Mouse (Mus musculus): ENCODE results near the gene Mt3. TPM values are rescaled to one million over a fixed set of nuclear protein-coding genes. Genes with fewer than 3 reads are reported as not detected.

The Mt3 gene
- polyA plus RNA-seq, 1 experiment = not detected

GRCm38 (mm10) chr8:94136192-94136591 lies 16.2 kb upstream of the Mt3 start:
- TF ChIP-seq MYOD1 (IDR thresholded peaks at IDR 0.05; ENCODE audit: control insufficient read depth, insufficient read length, low read depth) (no peak), MAX (IDR thresholded peaks at IDR 0.05) (no peak), CTCF (IDR thresholded peaks at IDR 0.05; ENCODE audit: control insufficient read depth, insufficient read depth, insufficient read length) (no peak), FOSL1 (IDR thresholded peaks at IDR 0.05; ENCODE audit: insufficient read depth, low read length, poor library complexity, severe bottlenecking) (no peak), MYOG (IDR thresholded peaks at IDR 0.05; ENCODE audit: control insufficient read depth, extremely low read depth, insufficient read length) (no peak), CEBPB (IDR thresholded peaks at IDR 0.05; ENCODE audit: low read depth) (no peak), USF1 (IDR thresholded peaks at IDR 0.05; ENCODE audit: low read depth) (no peak)
- H3K4me3 ChIP-seq (ENCODE audit: insufficient read depth, poor library complexity, severe bottlenecking) = no peak overlapping the region
- H3K36me3 ChIP-seq (ENCODE audit: control insufficient read depth, insufficient read depth) = no peaks in the 10 kb centered on the region
- no peaks in the 10 kb centered on the region for H3K79me3 ChIP-seq (ENCODE audit: low read depth)
- H3ac ChIP-seq (ENCODE audit: control insufficient read depth, insufficient read length, low read depth) = no peak overlapping the region
- H3K79me2 ChIP-seq (ENCODE audit: control insufficient read depth, insufficient read depth) = no peaks in the 10 kb centered on the region
- no peaks in the 10 kb centered on the region for H3K27me3 ChIP-seq (ENCODE audit: control insufficient read depth, insufficient read depth, insufficient read length)

- Histone ChIP-seq H3K27me3 (ENCODE audit: control insufficient read depth, insufficient read depth, insufficient read length) (no peaks in the 10 kb centered on the region), H3K36me3 (ENCODE audit: control insufficient read depth, insufficient read depth) (no peaks in the 10 kb centered on the region), H3K79me3 (ENCODE audit: low read depth) (no peaks in the 10 kb centered on the region), H3ac (ENCODE audit: control insufficient read depth, insufficient read length, low read depth) (no peak within 1 kb of the TSS), H3K4me3 (ENCODE audit: insufficient read depth, poor library complexity, severe bottlenecking) (no peak within 1 kb of the TSS), H3K79me2 (ENCODE audit: control insufficient read depth, insufficient read depth) (no peaks in the 10 kb centered on the region)
- no peak for TF ChIP-seq FOSL1 (IDR thresholded peaks at IDR 0.05; ENCODE audit: insufficient read depth, low read length, poor library complexity, severe bottlenecking)
- no peak for TF ChIP-seq CEBPB (IDR thresholded peaks at IDR 0.05; ENCODE audit: low read depth)
- TF ChIP-seq MYOG (IDR thresholded peaks at IDR 0.05; ENCODE audit: control insufficient read depth, extremely low read depth, insufficient read length) = no peak
- no peak for TF ChIP-seq MYOD1 (IDR thresholded peaks at IDR 0.05; ENCODE audit: control insufficient read depth, insufficient read length, low read depth)
- no peak for TF ChIP-seq CTCF (IDR thresholded peaks at IDR 0.05; ENCODE audit: control insufficient read depth, insufficient read depth, insufficient read length)
- TF ChIP-seq USF1 (IDR thresholded peaks at IDR 0.05; ENCODE audit: low read depth) = no peak
- no peak for TF ChIP-seq MAX (IDR thresholded peaks at IDR 0.05)
Observed at GRCm38 (mm10) chr8:94136933-94137332, 15.5 kb upstream of the Mt3 start, which contains the start of gene Mt4. TSS of gene Mt4 (plus strand) at chr8:94137197.

GRCm38 (mm10) chr8:94140266-94140795 lies 12.1 kb upstream of the Mt3 start:
- no peaks in the 10 kb centered on the region for H3K36me3 ChIP-seq (ENCODE audit: control insufficient read depth, insufficient read depth)
- H3K4me3 ChIP-seq (ENCODE audit: insufficient read depth, poor library complexity, severe bottlenecking) = no peak overlapping the region
- H3K79me2 ChIP-seq (ENCODE audit: control insufficient read depth, insufficient read depth) = no peaks in the 10 kb centered on the region
- H3K27me3 ChIP-seq (ENCODE audit: control insufficient read depth, insufficient read depth, insufficient read length) = no peaks in the 10 kb centered on the region
- H3ac ChIP-seq (ENCODE audit: control insufficient read depth, insufficient read length, low read depth) = no peak overlapping the region
- H3K79me3 ChIP-seq (ENCODE audit: low read depth) = no peaks in the 10 kb centered on the region
- TF ChIP-seq USF1 (IDR thresholded peaks at IDR 0.05; ENCODE audit: low read depth) (no peak), CTCF (IDR thresholded peaks at IDR 0.05; ENCODE audit: control insufficient read depth, insufficient read depth, insufficient read length) (no peak), FOSL1 (IDR thresholded peaks at IDR 0.05; ENCODE audit: insufficient read depth, low read length, poor library complexity, severe bottlenecking) (no peak), MYOD1 (IDR thresholded peaks at IDR 0.05; ENCODE audit: control insufficient read depth, insufficient read length, low read depth) (no peak)

GRCm38 (mm10) chr8:94148236-94148635 lies 4.2 kb upstream of the Mt3 start:
- Histone ChIP-seq H3K79me3 (ENCODE audit: low read depth) (no peaks in the 10 kb centered on the region), H3K4me3 (ENCODE audit: insufficient read depth, poor library complexity, severe bottlenecking) (no peak overlapping the region), H3K36me3 (ENCODE audit: control insufficient read depth, insufficient read depth) (no peaks in the 10 kb centered on the region), H3K27me3 (ENCODE audit: control insufficient read depth, insufficient read depth, insufficient read length) (no peaks in the 10 kb centered on the region), H3K79me2 (ENCODE audit: control insufficient read depth, insufficient read depth) (no peaks in the 10 kb centered on the region), H3ac (ENCODE audit: control insufficient read depth, insufficient read length, low read depth) (no peak overlapping the region)
- TF ChIP-seq CEBPB (IDR thresholded peaks at IDR 0.05; ENCODE audit: low read depth) = no peak

GRCm38 (mm10) chr8:94150925-94151324 lies 1.5 kb upstream of the Mt3 start:
- no peaks in the 10 kb centered on the region for H3K36me3 ChIP-seq (ENCODE audit: control insufficient read depth, insufficient read depth)
- no peak overlapping the region for H3K4me3 ChIP-seq (ENCODE audit: insufficient read depth, poor library complexity, severe bottlenecking)
- no peaks in the 10 kb centered on the region for H3K79me3 ChIP-seq (ENCODE audit: low read depth)
- no peaks in the 10 kb centered on the region for H3K27me3 ChIP-seq (ENCODE audit: control insufficient read depth, insufficient read depth, insufficient read length)
- no peaks in the 10 kb centered on the region for H3K79me2 ChIP-seq (ENCODE audit: control insufficient read depth, insufficient read depth)
- TF ChIP-seq MAX (IDR thresholded peaks at IDR 0.05) (peak; percentile 36), CTCF (IDR thresholded peaks at IDR 0.05; ENCODE audit: control insufficient read depth, insufficient read depth, insufficient read length) (no peak), FOSL1 (IDR thresholded peaks at IDR 0.05; ENCODE audit: insufficient read depth, low read length, poor library complexity, severe bottlenecking) (no peak)
- no peak overlapping the region for H3ac ChIP-seq (ENCODE audit: control insufficient read depth, insufficient read length, low read depth)

- no peaks in the 10 kb centered on the region for H3K27me3 ChIP-seq (ENCODE audit: control insufficient read depth, insufficient read depth, insufficient read length)
- TF ChIP-seq USF1 (IDR thresholded peaks at IDR 0.05; ENCODE audit: low read depth) (no peak), FOSL1 (IDR thresholded peaks at IDR 0.05; ENCODE audit: insufficient read depth, low read length, poor library complexity, severe bottlenecking) (no peak), CEBPB (IDR thresholded peaks at IDR 0.05; ENCODE audit: low read depth) (no peak), MAX (IDR thresholded peaks at IDR 0.05) (no peak), MYOG (IDR thresholded peaks at IDR 0.05; ENCODE audit: control insufficient read depth, extremely low read depth, insufficient read length) (no peak), MYOD1 (IDR thresholded peaks at IDR 0.05; ENCODE audit: control insufficient read depth, insufficient read length, low read depth) (no peak), CTCF (IDR thresholded peaks at IDR 0.05; ENCODE audit: control insufficient read depth, insufficient read depth, insufficient read length) (no peak)
- H3K4me3 ChIP-seq (ENCODE audit: insufficient read depth, poor library complexity, severe bottlenecking) = no peak overlapping the region
- H3ac ChIP-seq (ENCODE audit: control insufficient read depth, insufficient read length, low read depth) = no peak overlapping the region
- no peaks in the 10 kb centered on the region for H3K79me3 ChIP-seq (ENCODE audit: low read depth)
- no peaks in the 10 kb centered on the region for H3K36me3 ChIP-seq (ENCODE audit: control insufficient read depth, insufficient read depth)
- no peaks in the 10 kb centered on the region for H3K79me2 ChIP-seq (ENCODE audit: control insufficient read depth, insufficient read depth)
Observed at GRCm38 (mm10) chr8:94153451-94153850, 1.0 kb downstream of the Mt3 start.
